Mouse (Mus musculus) embryonic facial prominence, embryonic 10.5 days (tissue): ENCODE data around the gene Tulp2. TPM values are rescaled to one million over a fixed set of nuclear protein-coding genes. Genes with fewer than 3 reads are reported as not detected.
"Not testable (repeated sequence)": the region's sequence is repeated elsewhere in the genome, so short reads cannot be mapped to it uniquely, and the experiment has no call there.

ENCODE experiments used
- DNase-seq: peaks from one replicate; pipeline ENCODE4 v3.0.0-alpha.2; 2017; ENCODE audit warnings: low spot score
- H3K27ac ChIP-seq: fragments of 300-500 bp; sonication (generic); replicated peaks from 2 replicates; pipeline ENCODE4 v1.5.1; 2016; ENCODE audit warnings: mild to moderate bottlenecking
- H3K27me3 ChIP-seq: fragments of 300-500 bp; sonication (generic); replicated peaks from 2 replicates; pipeline ENCODE4 v1.6.1; 2016; ENCODE audit warnings: low read depth, mild to moderate bottlenecking; ENCODE audit not compliant: poor library complexity, severe bottlenecking
- H3K36me3 ChIP-seq: fragments of 300-500 bp; sonication (generic); replicated peaks from 2 replicates; pipeline ENCODE4 v1.6.1; 2016; ENCODE audit warnings: mild to moderate bottlenecking, moderate library complexity
- H3K4me1 ChIP-seq: fragments of 300-500 bp; sonication (generic); 2 replicates; pipeline ENCODE4 v1.6.1; 2016
- H3K4me3 ChIP-seq: fragments of 300-500 bp; sonication (generic); 2 replicates; pipeline ENCODE4 v1.5.1; 2016; ENCODE audit warnings: mild to moderate bottlenecking, moderate library complexity
- H3K9me3 ChIP-seq: fragments of 300-500 bp; sonication (generic); 2 replicates; pipeline ENCODE4 v1.6.1; 2016; ENCODE audit warnings: mild to moderate bottlenecking
- WGBS: fragments of 180-500 bp; shearing (Covaris S2); methylation state at CpG from one replicate; pipeline ENCODE4 v1.1.7; 2016; 5-methylcytosine and 5-hydroxymethylcytosine counted together
- polyA plus RNA-seq: library from polyadenylated mRNA; unstranded; fragments of >200 nt; fragmentation: Nextera tagmentation; extraction: Ambion mirVana; gene quantifications from 2 replicates; pipeline ENCODE4 v1.2.1, GENCODE M21; 2016

Tulp2 gene
- polyA plus RNA-seq, 1 experiment from 2014 or later, result 1.4 TPM

DNA sequence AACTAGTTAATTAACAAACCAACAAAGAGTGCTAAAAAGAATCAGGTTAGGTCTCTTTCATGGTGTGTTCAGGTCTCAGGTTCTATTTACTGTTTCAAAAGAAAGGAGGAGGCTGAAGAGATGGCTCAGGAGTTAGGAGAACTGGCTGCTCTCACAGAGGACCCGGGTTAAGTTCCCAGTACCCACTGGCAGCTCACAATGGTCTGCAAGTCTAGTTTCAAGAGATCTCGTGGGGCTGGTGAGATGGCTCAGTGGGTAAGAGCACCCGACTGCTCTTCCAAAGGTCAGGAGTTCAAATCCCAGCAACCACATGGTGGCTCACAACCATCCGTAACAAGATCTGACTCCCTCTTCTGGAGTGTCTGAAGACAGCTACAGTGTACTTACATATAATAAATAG is 1.4 kb upstream of the Tulp2 start:
- not testable (repeated sequence) for H3K4me3 ChIP-seq, H3K4me1 ChIP-seq, DNase-seq, H3K27me3 ChIP-seq, H3K27ac ChIP-seq, H3K9me3 ChIP-seq
- peaks cover 11% of the 10 kb centered on the region for H3K36me3 ChIP-seq
- WGBS, result 72% methylated on average over 4 of the region's 4 CpGs

- 74% methylated on average over 1 of the region's 1 CpGs for WGBS
Measured at GRCm38 (mm10) chr7:45482166-45482565, 489 bp downstream of the Tulp2 start.

GRCm38 (mm10) chr7:45484985-45485384 is 3.3 kb downstream of the Tulp2 start:
- not testable (repeated sequence) for H3K27ac ChIP-seq, H3K36me3 ChIP-seq, DNase-seq, H3K27me3 ChIP-seq, H3K4me3 ChIP-seq, H3K9me3 ChIP-seq
- H3K4me1 ChIP-seq, result peaks cover 25% of the 10 kb centered on the region
- WGBS, result 91% methylated on average over 5 of the region's 5 CpGs

More at GRCm38 (mm10) chr7:45482166-45482565, 489 bp downstream of the Tulp2 start:
- no peak for DNase-seq
- H3K4me1 ChIP-seq, result no peaks in the 10 kb centered on the region; the same call in 1 of the 2 replicates
- peaks cover 14% of the 10 kb centered on the region for H3K36me3 ChIP-seq
- H3K4me3 ChIP-seq, result no peak overlapping the region
- H3K27me3 ChIP-seq, result no peaks in the 10 kb centered on the region
- 0 out of 2 replicates have a peak overlapping the region, but pooled peaks have one; percentile 6 for H3K27ac ChIP-seq
- H3K9me3 ChIP-seq, result no peaks in the 10 kb centered on the region

DNA sequence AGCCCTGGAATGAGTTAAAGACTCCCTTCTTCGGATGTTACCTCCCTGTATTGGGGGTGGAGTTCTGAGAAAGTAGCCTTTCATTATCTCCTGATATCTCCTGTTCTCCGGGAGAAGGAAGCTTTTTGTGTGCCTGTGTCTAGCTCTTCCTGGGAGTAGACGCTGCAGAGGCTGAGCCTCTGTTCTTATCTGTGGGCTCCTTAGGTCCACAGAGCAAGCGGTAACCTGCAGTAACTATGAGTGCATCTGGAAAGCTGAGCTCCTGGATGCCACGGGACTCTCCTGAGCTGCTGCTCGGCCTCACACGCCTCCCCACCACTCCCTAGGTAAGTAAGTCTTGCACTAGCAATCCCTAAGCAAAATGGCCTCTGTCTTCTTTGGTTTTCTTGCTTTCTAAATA is 4.5 kb downstream of the Tulp2 start:
- Histone ChIP-seq H3K36me3 (peaks cover 6% of the 10 kb centered on the region; the same call in 1 of the 2 replicates), H3K9me3 (no peaks in the 10 kb centered on the region), H3K27me3 (no peaks in the 10 kb centered on the region), H3K4me3 (no peak overlapping the region), H3K4me1 (peaks cover 37% of the 10 kb centered on the region), H3K27ac (no peak overlapping the region)
- DNase-seq, result no peak
- 82% methylated on average over 7 of the region's 7 CpGs for WGBS

- DNase-seq, result no peak
- H3K36me3 ChIP-seq, result peaks cover 8% of the 10 kb centered on the region
- no peak within 1 kb of the TSS for H3K27ac ChIP-seq
- H3K9me3 ChIP-seq, result no peaks in the 10 kb centered on the region
- 85% methylated on average over 12 of the region's 12 CpGs for WGBS
- no peaks in the 10 kb centered on the region for H3K27me3 ChIP-seq
- peaks cover 44% of the 10 kb centered on the region for H3K4me1 ChIP-seq
- H3K4me3 ChIP-seq, result no peak within 1 kb of the TSS; the same call in 1 of the 2 replicates
Measured at GRCm38 (mm10) chr7:45486761-45487415, 5.2 kb downstream of the Tulp2 start, which contains the start of gene Gm45808. Gene Gm45808 (minus strand): TSS chr7:45486811.

GRCm38 (mm10) chr7:45487861-45488292 is 6.2 kb downstream of the Tulp2 start:
- Histone ChIP-seq H3K9me3 (no peaks in the 10 kb centered on the region), H3K36me3 (peaks cover 18% of the 10 kb centered on the region), H3K4me1 (peaks cover 45% of the 10 kb centered on the region), H3K27me3 (no peaks in the 10 kb centered on the region), H3K27ac (peak overlapping the region; percentile 90), H3K4me3 (peak overlapping the region; percentile 68)
- DNase-seq, result peak; percentile 55
- WGBS, result 21% methylated on average over 11 of the region's 11 CpGs

DNA sequence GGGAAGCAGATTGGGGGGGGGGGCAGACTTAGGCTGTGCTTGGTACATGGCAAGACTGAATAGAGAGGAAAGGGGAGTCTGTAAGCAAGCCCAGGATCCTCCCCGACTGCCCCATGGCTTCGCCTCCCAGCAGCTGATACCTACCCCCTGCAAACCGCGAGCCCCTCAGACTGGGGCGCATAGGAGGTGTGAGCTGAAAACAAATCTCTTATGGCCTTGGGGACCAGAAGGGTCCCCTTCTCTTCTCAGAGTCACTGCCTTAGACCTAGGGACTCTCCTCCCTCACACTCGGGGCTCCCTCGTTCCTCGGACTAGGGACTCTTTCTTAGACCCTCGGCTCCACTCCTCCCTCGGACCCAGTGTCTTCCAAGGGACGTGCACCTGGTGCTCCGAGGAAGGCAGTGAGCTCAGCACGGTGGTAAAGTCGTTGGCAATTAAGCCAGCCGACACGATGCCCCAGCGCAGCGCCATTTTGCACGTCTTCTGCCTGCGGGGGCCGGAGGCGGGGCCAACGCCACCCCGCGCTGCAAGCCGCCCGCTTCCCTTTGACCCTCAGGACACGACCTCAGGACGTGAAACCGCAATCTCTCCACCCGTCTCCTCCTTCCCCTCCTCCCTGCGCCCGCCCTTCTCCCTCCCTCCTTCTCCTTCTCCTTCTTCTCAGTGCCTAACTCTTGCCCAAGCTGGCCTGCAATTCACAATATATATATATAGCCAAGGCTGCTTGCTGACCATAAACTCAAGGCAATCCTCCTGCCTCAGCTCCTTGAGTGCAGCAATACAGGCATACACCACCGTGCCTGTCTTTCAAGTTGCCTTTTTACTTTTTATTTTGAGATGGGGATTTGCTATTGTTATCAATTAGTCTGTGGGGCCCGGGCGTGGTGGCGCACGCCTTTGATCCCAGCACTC is 6.9 kb downstream of the Tulp2 start, which contains the start of gene Dhdh:
Gene Dhdh, minus strand, starts transcription at position 513 of the 912 bp plus-strand sequence.
- DNase-seq, result peak; percentile 80
- Histone ChIP-seq H3K9me3 (no peaks in the 10 kb centered on the region), H3K4me3 (peak within 1 kb of the TSS; percentile 68), H3K36me3 (peaks cover 25% of the 10 kb centered on the region), H3K27me3 (no peaks in the 10 kb centered on the region), H3K27ac (peak within 1 kb of the TSS; percentile 90), H3K4me1 (peaks cover 45% of the 10 kb centered on the region)
- WGBS, result 6% methylated on average over 38 of the region's 38 CpGs

DNA sequence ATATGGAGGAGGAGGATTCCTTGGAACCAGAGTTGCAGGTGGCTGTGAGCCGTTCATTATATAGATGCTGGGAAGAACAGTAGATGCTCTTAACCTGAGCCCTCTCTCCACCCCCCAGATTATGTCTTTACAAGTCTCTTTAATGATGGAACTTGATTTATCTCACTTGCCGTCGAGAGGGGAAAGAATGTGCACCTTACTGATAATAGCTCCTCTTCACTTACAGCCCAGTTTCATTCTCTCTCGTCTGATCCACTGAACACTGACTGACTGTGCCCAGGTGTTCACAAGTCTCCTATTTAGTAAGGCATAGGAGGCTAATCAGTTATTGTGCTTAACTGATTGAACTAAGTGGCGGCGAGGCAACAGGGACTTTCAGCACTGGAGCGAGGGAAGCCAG is 7.9 kb downstream of the Tulp2 start:
- no peak overlapping the region for H3K27ac ChIP-seq

DNA sequence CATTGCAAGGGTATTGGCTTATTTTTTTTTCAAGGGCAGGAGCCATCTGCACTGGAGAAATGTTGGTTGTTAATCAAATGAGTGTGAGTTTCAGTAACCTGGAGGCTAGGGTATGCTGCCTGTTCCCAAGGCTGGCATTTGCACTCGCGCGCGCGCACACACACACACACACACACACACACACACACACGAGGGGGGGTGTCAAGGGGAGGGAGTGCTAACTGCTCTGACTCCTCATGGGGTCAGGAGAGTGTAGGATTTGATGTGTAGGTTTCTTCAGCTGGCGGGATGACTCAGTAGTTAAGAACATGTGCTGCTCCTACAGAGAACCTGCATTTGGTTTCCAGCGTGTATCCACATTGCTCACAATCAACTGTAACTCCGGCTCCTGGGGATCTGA is 9.1 kb downstream of the Tulp2 start:
- no peaks in the 10 kb centered on the region for H3K9me3 ChIP-seq
- H3K27ac ChIP-seq, result no peak overlapping the region
- peaks cover 45% of the 10 kb centered on the region for H3K4me1 ChIP-seq
- no peaks in the 10 kb centered on the region for H3K27me3 ChIP-seq
- H3K36me3 ChIP-seq, result peaks cover 45% of the 10 kb centered on the region
- WGBS, result 51% methylated on average over 9 of the region's 9 CpGs
- DNase-seq, result peak; percentile 70
- H3K4me3 ChIP-seq, result no peak overlapping the region

More for the DNA sequence above, 7.9 kb downstream of the Tulp2 start:
- peaks cover 35% of the 10 kb centered on the region for H3K36me3 ChIP-seq
- 85% methylated on average over 7 of the region's 7 CpGs for WGBS
- no peaks in the 10 kb centered on the region for H3K27me3 ChIP-seq
- no peak overlapping the region for H3K4me3 ChIP-seq
- H3K4me1 ChIP-seq, result peaks cover 45% of the 10 kb centered on the region
- no peak for DNase-seq
- H3K9me3 ChIP-seq, result no peaks in the 10 kb centered on the region

- Histone ChIP-seq H3K4me3 (0 out of 2 replicates have a peak overlapping the region, but pooled peaks have one; percentile 23), H3K27ac (no peak overlapping the region), H3K36me3 (peaks cover 47% of the 10 kb centered on the region), H3K4me1 (peaks cover 45% of the 10 kb centered on the region), H3K27me3 (no peaks in the 10 kb centered on the region), H3K9me3 (no peaks in the 10 kb centered on the region)
- 25% methylated on average over 3 of the region's 3 CpGs for WGBS
- no peak for DNase-seq
Measured at GRCm38 (mm10) chr7:45491264-45491663, 9.6 kb downstream of the Tulp2 start.

DNA sequence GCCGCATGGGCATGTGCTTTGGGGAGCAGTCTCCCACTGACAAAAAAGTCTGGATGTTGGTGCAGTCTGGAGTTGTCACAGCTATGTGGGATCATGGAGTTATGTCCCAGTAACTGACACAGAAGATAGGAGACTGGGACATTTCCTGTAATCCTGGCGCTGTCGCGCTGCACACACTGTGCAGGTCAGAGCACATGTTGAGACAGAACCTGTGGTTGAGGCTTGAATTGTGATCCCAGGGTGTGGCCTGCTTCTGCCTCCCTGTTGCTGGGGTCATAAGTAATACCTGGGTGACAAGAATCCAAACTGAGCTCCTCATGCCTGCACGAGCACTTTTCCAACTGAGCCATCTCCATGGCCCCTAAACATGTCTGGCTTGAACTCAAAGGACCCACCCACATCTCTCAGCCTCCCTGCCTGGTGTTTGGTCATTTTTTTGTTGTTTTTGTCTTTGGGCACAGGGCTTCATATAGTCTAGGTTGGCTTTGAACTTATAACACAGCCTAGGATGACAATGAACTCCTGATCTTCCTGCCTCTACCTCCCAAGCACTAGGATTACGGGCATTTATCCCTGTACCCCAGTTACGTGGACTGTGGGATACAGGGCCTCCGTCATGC is 10.7 kb downstream of the Tulp2 start:
- Histone ChIP-seq H3K27me3 (no peaks in the 10 kb centered on the region), H3K9me3 (no peaks in the 10 kb centered on the region), H3K4me3 (no peak overlapping the region), H3K4me1 (peaks cover 45% of the 10 kb centered on the region), H3K36me3 (peaks cover 57% of the 10 kb centered on the region), H3K27ac (no peak overlapping the region)
- 94% methylated on average over 8 of the region's 8 CpGs for WGBS
- DNase-seq, result no peak

DNA sequence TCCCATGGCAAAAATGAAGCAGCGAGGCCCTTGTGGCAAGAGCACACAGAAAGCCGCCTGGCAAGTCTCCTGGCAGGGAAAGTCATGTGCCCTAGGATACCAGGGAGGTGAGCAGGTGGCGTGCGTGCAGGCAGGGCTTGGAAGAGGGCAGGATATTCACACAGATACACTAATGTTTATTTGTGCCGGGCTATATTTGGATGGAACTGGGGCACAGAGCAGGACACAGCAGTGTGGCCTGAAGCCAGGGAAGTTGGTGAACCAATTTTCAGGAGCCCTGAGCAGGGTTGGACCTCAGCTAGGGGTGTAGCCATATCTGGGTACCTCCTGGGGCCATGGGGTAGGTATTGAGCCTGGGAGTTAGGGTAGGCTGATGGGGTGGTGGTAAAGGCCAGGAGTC is 11.3 kb downstream of the Tulp2 start:
- H3K4me3 ChIP-seq, result no peak overlapping the region
- no peak overlapping the region for H3K27ac ChIP-seq
- no peak for DNase-seq
- peaks cover 63% of the 10 kb centered on the region for H3K36me3 ChIP-seq
- no peaks in the 10 kb centered on the region for H3K9me3 ChIP-seq
- H3K27me3 ChIP-seq, result no peaks in the 10 kb centered on the region
- H3K4me1 ChIP-seq, result peaks cover 39% of the 10 kb centered on the region
- WGBS, result 95% methylated on average over 5 of the region's 5 CpGs
